Mouse (Mus musculus) spleen, adult 12 weeks (tissue): ENCODE measurements around the gene Spdya.
"Not testable (repeated sequence)": the region's sequence is repeated elsewhere in the genome, so short reads cannot be mapped to it uniquely, and the experiment has no call there.

Experiments
- DNase-seq: peaks from one replicate; pipeline ENCODE4 v3.0.0; 2022; ENCODE audit warnings: low spot score

The Spdya gene

GRCm38 (mm10) chr17:71633350-71633749 lies 81.5 kb downstream of the Spdya start:
- no peak for DNase-seq

DNA sequence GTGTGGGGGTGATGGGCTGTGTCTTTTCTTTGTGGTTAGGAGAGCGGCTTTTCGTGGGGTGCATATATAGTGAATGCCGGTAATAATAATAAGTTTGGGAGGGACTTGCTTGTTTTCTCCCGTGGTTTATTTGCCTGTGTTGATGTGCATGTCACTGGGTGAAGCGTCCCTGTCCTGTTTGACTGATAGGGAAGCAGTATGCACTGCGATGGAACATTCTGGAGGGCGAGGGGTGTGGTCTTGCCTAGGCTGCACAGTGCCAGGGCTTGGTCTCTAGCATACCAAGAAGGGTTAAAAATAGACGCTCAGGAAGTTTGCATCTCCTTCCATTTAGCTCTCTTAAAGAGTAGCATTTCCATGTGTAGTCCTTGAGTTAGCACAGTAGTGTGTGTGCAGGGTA lies 84.9 kb downstream of the Spdya start:
- no peak for DNase-seq

DNA sequence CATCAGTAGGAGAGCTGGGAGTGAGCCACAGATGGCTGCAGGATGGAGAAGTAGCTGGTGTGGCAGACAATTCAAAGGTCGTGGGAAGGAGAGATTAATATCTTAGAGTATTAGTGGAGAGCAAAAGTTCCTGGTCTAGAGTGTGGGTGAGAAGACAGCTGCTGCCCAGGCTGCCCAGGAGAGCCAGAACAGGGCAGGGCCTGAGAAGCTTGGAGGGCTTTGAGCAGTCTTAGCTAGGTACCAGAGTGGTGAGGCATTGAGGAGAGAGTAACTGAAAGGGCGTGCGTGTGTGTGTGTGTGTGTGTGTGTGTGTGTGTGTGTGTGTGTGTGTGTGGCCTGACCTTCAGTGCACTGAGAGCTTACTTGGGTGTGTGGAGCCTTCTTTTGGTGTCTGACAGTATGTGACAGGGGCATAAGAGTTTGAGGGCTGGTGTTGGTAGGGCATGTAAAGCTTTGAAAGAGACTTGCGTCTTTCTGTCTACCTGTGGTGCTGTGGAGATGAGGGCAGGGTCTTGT lies 85.9 kb downstream of the Spdya start:
- no peak for DNase-seq

DNA sequence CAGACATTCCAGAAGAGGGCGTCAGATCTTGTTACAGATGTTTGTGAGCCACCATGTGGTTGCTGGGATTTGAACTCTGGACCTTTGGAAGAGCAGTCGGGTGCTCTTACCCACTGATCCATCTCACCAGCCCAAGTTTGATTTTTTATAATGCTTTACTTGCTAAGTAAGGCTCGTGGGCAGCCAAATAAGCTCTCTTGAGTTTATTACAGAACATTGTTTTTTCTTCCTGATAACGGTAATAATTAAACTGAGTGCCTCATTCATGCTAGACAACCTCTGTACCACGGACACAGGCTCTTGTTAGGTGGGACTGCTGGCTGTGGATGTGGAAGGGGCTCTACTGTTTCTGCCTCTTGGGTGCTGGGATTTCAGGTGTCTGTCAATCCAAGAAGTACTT lies 87.2 kb downstream of the Spdya start:
- not testable (repeated sequence) for DNase-seq
